Mouse (Mus musculus): Measurements from ENCODE around the gene Akr1d1.

The Akr1d1 gene

GRCm38 (mm10) chr6:37617431-37618011, 87.5 kb downstream of the Akr1d1 start:
- DNase-seq (ENCODE audit: low read depth) = no peak

Measured in induced T-regulatory cell, adult 2 months (primary cell).